Mouse (Mus musculus) intestine, embryonic 16.5 days (tissue): ENCODE measurements at regions not wholly inside any gene's neighbourhood (a gene's known extent, or its start where the extent isn't known, plus 50 kb on each side); places are given as distances from the start of the nearest gene placed in this dataset.

Experiments
- ATAC-seq: fragments of 200-750 bp; cut with Nextera tagmentation; 2 replicates; pipeline ENCODE4 v1.8.0; 2017; ENCODE audit warnings: moderate TSS enrichment, moderate library complexity
- H3K27ac ChIP-seq: fragments of 300-500 bp; sonication (generic); 2 replicates; pipeline ENCODE4 v1.5.1; 2014; ENCODE audit warnings: mild to moderate bottlenecking, low read length
- H3K27me3 ChIP-seq: fragments of 300-500 bp; sonication (generic); replicated peaks from 2 replicates; pipeline ENCODE4 v1.6.1; 2014; ENCODE audit warnings: low read length, control low read depth, mixed read lengths; ENCODE audit not compliant: control insufficient read depth, insufficient read depth
- H3K36me3 ChIP-seq: fragments of 300-500 bp; sonication (generic); 2 replicates; pipeline ENCODE4 v1.6.1; 2014; ENCODE audit warnings: low read length, control low read depth; ENCODE audit not compliant: control insufficient read depth, insufficient read depth
- H3K4me1 ChIP-seq: fragments of 300-500 bp; sonication (generic); 2 replicates; pipeline ENCODE4 v1.6.1; 2014; ENCODE audit warnings: low read length, control low read depth, mixed read lengths; ENCODE audit not compliant: control insufficient read depth, insufficient read depth
- H3K4me2 ChIP-seq: fragments of 300-500 bp; sonication (generic); 2 replicates; pipeline ENCODE4 v1.6.1; 2014; ENCODE audit warnings: low read depth, low read length, control low read depth
- H3K4me3 ChIP-seq: fragments of 300-500 bp; sonication (generic); 2 replicates; pipeline ENCODE4 v1.5.1; 2014; ENCODE audit warnings: mild to moderate bottlenecking, low read length
- H3K9ac ChIP-seq: fragments of 300-500 bp; sonication (generic); 2 replicates; pipeline ENCODE4 v1.6.1; 2014; ENCODE audit warnings: low read depth, low read length
- H3K9me3 ChIP-seq: fragments of 300-500 bp; sonication (generic); 2 replicates; pipeline ENCODE4 v1.6.1; 2016; ENCODE audit warnings: low read length, control low read depth; ENCODE audit not compliant: control insufficient read depth
- WGBS: fragments of 180-500 bp; shearing (Covaris S2); extraction: QIAGEN DNeasy Blood & Tissue Kit; methylation state at CpG from one replicate; pipeline ENCODE4 v1.1.7; 2014; 5-methylcytosine and 5-hydroxymethylcytosine counted together

DNA sequence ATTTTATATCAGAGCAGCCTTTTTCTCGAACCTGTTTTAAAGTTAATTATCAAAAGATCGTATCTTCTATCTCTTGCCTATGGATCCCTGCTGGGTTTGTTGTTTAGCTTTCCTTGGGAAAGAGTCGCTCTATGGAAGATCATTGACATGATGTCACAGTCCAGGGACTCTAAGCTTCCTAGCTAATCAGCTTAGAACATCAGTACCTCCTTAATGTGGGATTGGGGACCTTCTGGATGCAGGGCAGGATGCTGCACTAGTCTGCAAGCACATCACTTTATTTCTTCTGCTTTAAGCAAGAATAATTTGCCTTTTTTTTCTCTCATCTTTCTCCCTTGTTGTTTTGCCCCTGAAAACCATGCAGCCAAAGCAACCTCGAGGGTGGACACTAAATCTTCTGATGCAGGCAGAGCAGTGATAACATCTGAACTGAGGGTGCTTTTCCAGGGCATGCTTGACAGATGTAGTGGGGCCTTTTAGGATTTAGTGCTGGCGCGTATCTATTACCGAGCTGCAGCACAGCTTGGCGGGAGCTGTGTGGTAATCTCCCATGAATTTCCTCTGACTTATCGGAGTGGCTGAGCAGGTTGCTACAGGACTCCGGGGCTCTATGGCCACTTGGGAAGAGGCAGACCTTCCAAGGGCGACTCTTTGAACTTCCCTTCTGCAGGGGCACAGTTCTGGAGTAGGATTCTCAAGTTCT lies 425.0 kb downstream of the Bcl11a start:
- no peak overlapping the region for H3K4me2 ChIP-seq
- no peaks in the 10 kb centered on the region for H3K4me1 ChIP-seq
- H3K36me3 ChIP-seq = no peaks in the 10 kb centered on the region
- no peak for ATAC-seq
- no peak overlapping the region for H3K4me3 ChIP-seq
- no peak overlapping the region for H3K27ac ChIP-seq
- no peaks in the 10 kb centered on the region for H3K9me3 ChIP-seq
- no peaks in the 10 kb centered on the region for H3K27me3 ChIP-seq
- 37% methylated on average over 11 of the region's 11 CpGs for WGBS
- H3K9ac ChIP-seq = no peak overlapping the region

GRCm38 (mm10) chr11:24515568-24515967 lies 437.7 kb downstream of the Bcl11a start:
- no peak for ATAC-seq
- H3K27ac ChIP-seq = no peak overlapping the region
- H3K27me3 ChIP-seq = no peaks in the 10 kb centered on the region
- no peak overlapping the region for H3K4me2 ChIP-seq
- H3K4me3 ChIP-seq = no peak overlapping the region
- H3K9ac ChIP-seq = no peak overlapping the region
- H3K9me3 ChIP-seq = no peaks in the 10 kb centered on the region
- no peaks in the 10 kb centered on the region for H3K4me1 ChIP-seq
- no peaks in the 10 kb centered on the region for H3K36me3 ChIP-seq

GRCm38 (mm10) chr11:24535462-24535861 lies 457.6 kb downstream of the Bcl11a start:
- H3K36me3 ChIP-seq = no peaks in the 10 kb centered on the region
- no peak overlapping the region for H3K4me3 ChIP-seq
- H3K4me2 ChIP-seq = no peak overlapping the region
- no peaks in the 10 kb centered on the region for H3K4me1 ChIP-seq
- WGBS = 72% methylated on average over 7 of the region's 7 CpGs
- H3K27ac ChIP-seq = no peak overlapping the region
- no peak for ATAC-seq
- no peaks in the 10 kb centered on the region for H3K9me3 ChIP-seq
- H3K9ac ChIP-seq = no peak overlapping the region
- H3K27me3 ChIP-seq = no peaks in the 10 kb centered on the region

GRCm38 (mm10) chr11:24537721-24538120 lies 459.9 kb downstream of the Bcl11a start:
- H3K27ac ChIP-seq = no peak overlapping the region
- no peak overlapping the region for H3K4me3 ChIP-seq
- no peak overlapping the region for H3K4me2 ChIP-seq
- H3K9ac ChIP-seq = no peak overlapping the region
- H3K9me3 ChIP-seq = no peaks in the 10 kb centered on the region
- no peak for ATAC-seq
- no peaks in the 10 kb centered on the region for H3K4me1 ChIP-seq
- H3K27me3 ChIP-seq = no peaks in the 10 kb centered on the region
- H3K36me3 ChIP-seq = no peaks in the 10 kb centered on the region

DNA sequence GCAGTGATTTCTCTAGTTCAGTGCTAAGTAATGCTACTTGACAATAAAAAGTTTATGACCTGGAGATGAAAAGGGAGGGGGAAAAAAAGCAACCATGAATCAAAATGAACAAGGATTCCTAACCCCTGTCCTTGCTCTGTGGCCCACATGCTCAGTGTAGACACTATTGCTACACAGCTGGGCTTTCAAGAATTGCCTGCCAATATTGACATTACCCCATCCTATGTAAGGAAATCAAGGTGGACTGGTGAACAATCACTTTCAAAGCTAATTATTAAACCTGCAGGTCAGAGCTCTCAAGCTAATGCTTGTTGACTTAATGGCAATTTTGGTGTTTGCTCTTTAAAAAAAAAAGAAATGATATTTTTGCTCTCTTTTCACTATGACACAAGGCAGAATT lies 491.8 kb downstream of the Bcl11a start:
- no peaks in the 10 kb centered on the region for H3K4me1 ChIP-seq
- H3K36me3 ChIP-seq = no peaks in the 10 kb centered on the region
- no peaks in the 10 kb centered on the region for H3K9me3 ChIP-seq
- no peaks in the 10 kb centered on the region for H3K27me3 ChIP-seq
- H3K27ac ChIP-seq = no peak overlapping the region
- peak; percentile 100 for ATAC-seq
- H3K4me3 ChIP-seq = no peak overlapping the region
- no peak overlapping the region for H3K4me2 ChIP-seq
- H3K9ac ChIP-seq = no peak overlapping the region

- ATAC-seq = no peak
- Histone ChIP-seq H3K9ac (no peak overlapping the region), H3K4me1 (0 out of 2 replicates have a peak, but pooled peaks cover 3% of the 10 kb centered on the region), H3K27ac (no peak overlapping the region), H3K4me3 (no peak overlapping the region), H3K27me3 (no peaks in the 10 kb centered on the region), H3K36me3 (no peaks in the 10 kb centered on the region), H3K9me3 (no peaks in the 10 kb centered on the region), H3K4me2 (no peak overlapping the region)
- 41% methylated on average over 5 of the region's 5 CpGs for WGBS
Observed at GRCm38 (mm10) chr11:24613529-24613928, 535.7 kb downstream of the Bcl11a start.

GRCm38 (mm10) chr11:24615436-24615835 lies 537.6 kb downstream of the Bcl11a start:
- Histone ChIP-seq H3K27me3 (no peaks in the 10 kb centered on the region), H3K36me3 (no peaks in the 10 kb centered on the region), H3K9me3 (no peaks in the 10 kb centered on the region), H3K9ac (no peak overlapping the region), H3K4me1 (0 out of 2 replicates have a peak, but pooled peaks cover 3% of the 10 kb centered on the region), H3K4me3 (no peak overlapping the region), H3K4me2 (no peak overlapping the region), H3K27ac (no peak overlapping the region)
- 83% methylated on average over 1 of the region's 1 CpGs for WGBS
- ATAC-seq = no peak

DNA sequence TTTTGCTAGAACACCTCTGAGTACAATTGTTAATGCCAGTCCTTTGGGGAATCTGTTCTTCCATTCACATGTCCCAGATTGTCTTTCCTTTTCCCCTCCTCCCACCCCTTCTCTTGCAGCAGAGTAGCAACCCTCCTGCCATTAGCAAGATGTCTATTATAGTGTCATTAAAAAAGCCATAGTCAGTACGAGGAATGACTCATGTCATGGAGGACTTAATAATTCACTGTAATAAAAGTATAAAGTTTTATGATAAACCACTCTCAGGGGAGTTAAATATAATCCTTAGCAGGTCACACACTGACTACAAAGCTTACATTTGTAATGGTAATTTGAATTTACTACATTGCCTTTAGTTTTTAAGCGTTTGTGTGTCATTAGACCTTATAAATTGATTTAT lies 540.7 kb downstream of the Bcl11a start:
- Histone ChIP-seq H3K4me3 (no peak overlapping the region), H3K9ac (no peak overlapping the region), H3K36me3 (no peaks in the 10 kb centered on the region), H3K9me3 (no peaks in the 10 kb centered on the region), H3K4me2 (no peak overlapping the region), H3K27ac (no peak overlapping the region), H3K4me1 (0 out of 2 replicates have a peak, but pooled peaks cover 3% of the 10 kb centered on the region), H3K27me3 (no peaks in the 10 kb centered on the region)
- WGBS = 46% methylated on average over 2 of the region's 2 CpGs
- peak; percentile 81 for ATAC-seq

DNA sequence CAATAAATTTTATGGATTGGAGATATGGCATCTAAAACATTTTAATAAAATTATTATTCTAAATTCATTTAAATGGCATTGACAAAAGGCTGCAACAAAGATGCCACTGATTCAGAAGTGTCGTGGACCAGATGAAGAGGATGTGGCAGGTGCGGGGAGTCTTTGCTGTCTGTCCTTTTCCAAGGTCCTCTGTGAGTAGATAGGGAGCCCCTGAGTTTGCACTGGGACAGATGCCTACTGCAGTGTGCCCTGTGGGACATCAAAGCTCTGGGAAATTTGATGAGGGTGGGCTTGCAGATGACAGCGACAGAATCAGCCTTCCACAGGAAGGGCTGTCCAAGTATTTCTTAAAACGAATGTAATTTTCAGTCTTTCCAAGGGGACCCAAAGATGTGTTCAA lies 541.2 kb downstream of the Bcl11a start:
- 0 out of 2 replicates have a peak, but pooled peaks cover 3% of the 10 kb centered on the region for H3K4me1 ChIP-seq
- H3K4me3 ChIP-seq = no peak overlapping the region
- no peaks in the 10 kb centered on the region for H3K36me3 ChIP-seq
- no peak overlapping the region for H3K27ac ChIP-seq
- ATAC-seq = peak; percentile 52; the same call in 1 of the 2 replicates
- 79% methylated on average over 4 of the region's 4 CpGs for WGBS
- H3K9ac ChIP-seq = no peak overlapping the region
- H3K4me2 ChIP-seq = no peak overlapping the region
- H3K9me3 ChIP-seq = no peaks in the 10 kb centered on the region
- H3K27me3 ChIP-seq = no peaks in the 10 kb centered on the region

DNA sequence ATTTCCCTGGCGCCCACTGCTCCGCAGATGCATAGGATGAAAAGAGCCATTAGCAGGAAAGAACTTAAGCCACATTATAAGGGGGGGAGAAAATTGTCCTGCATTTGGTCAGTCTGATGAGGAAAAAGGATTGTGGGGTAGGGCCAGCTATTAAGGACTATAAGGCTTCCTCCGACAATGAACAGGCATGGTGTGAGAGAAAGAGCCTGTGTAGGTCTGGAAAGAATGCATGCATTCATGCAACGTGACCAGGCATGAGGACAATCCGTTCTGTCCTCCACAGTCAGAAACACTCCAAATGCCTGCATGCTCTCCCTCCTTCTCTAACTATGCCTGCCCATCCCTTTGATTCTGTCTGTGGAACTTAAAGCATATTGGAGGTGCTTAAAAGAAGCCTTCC lies 550.8 kb downstream of the Bcl11a start:
- Histone ChIP-seq H3K4me2 (no peak overlapping the region), H3K27ac (no peak overlapping the region), H3K9me3 (no peaks in the 10 kb centered on the region), H3K4me3 (no peak overlapping the region), H3K9ac (no peak overlapping the region), H3K36me3 (no peaks in the 10 kb centered on the region), H3K27me3 (no peaks in the 10 kb centered on the region), H3K4me1 (no peaks in the 10 kb centered on the region)
- ATAC-seq = no peak
- WGBS = 71% methylated on average over 5 of the region's 5 CpGs
